Mouse (Mus musculus) testis, adult 2 months (tissue): ENCODE data around the gene Dclk2. TPM values are rescaled to one million over a fixed set of nuclear protein-coding genes. Genes with fewer than 3 reads are reported as not detected.

Source experiments
- H3K27ac ChIP-seq: fragments of 200-500 bp; 2 replicates; pipeline ENCODE4 v1.5.1; 2012; ENCODE audit warnings: low read depth, low read length; ENCODE audit not compliant: control insufficient read depth, insufficient read depth
- H3K27me3 ChIP-seq: fragments of 200-500 bp; 2 replicates; pipeline ENCODE4 v1.6.1; 2012; ENCODE audit warnings: mild to moderate bottlenecking, low read length, moderate library complexity; ENCODE audit not compliant: control insufficient read depth, insufficient read depth
- H3K36me3 ChIP-seq: fragments of 200-500 bp; 2 replicates; pipeline ENCODE4 v1.6.1; 2012; ENCODE audit warnings: mild to moderate bottlenecking, low read length; ENCODE audit not compliant: control insufficient read depth, insufficient read depth
- H3K4me1 ChIP-seq: fragments of 200-500 bp; 2 replicates; pipeline ENCODE4 v1.6.1; 2012; ENCODE audit warnings: low read length; ENCODE audit not compliant: control insufficient read depth, insufficient read depth
- H3K4me3 ChIP-seq: fragments of 200-500 bp; 2 replicates; pipeline ENCODE4 v1.5.1; 2012; ENCODE audit warnings: low read depth, mild to moderate bottlenecking, low read length, moderate library complexity, mixed read lengths; ENCODE audit not compliant: control insufficient read depth
- CTCF ChIP-seq: fragments of 200-500 bp; IDR thresholded peaks from 2 replicates; pipeline ENCODE4 v1.5.1; 2012; ENCODE audit warnings: low read depth, mild to moderate bottlenecking, inconsistent platforms, low read length, moderate library complexity; ENCODE audit not compliant: control insufficient read depth, insufficient read depth, insufficient replicate concordance
- POLR2A ChIP-seq: fragments of 200-500 bp; IDR thresholded peaks from 2 replicates; pipeline ENCODE4 v1.6.1; 2012; ENCODE audit warnings: low read depth, mild to moderate bottlenecking, inconsistent platforms, low read length, moderate library complexity; ENCODE audit not compliant: control insufficient read depth
- polyA plus RNA-seq: library from polyadenylated mRNA; depleted of rRNA; stranded (reverse); fragments of >200 nt; gene quantifications from 2 replicates; pipeline ENCODE4 v1.2.3, GENCODE M21; 2012

The Dclk2 gene
- polyA plus RNA-seq, 1 experiment = 1.3 TPM

GRCm38 (mm10) chr3:86917048-86917447 lies 3.6 kb downstream of the Dclk2 start:
- H3K27ac ChIP-seq = no peak overlapping the region
- peaks cover 7% of the 10 kb centered on the region for H3K4me1 ChIP-seq
- no peaks in the 10 kb centered on the region for H3K36me3 ChIP-seq
- H3K27me3 ChIP-seq = no peaks in the 10 kb centered on the region
- TF ChIP-seq CTCF (no peak), POLR2A (no peak)
- no peak overlapping the region for H3K4me3 ChIP-seq

- no peaks in the 10 kb centered on the region for H3K36me3 ChIP-seq
- TF ChIP-seq POLR2A = no peak
- no peak for TF ChIP-seq CTCF
- peaks cover 7% of the 10 kb centered on the region for H3K4me1 ChIP-seq
- H3K27me3 ChIP-seq = no peaks in the 10 kb centered on the region
- no peak overlapping the region for H3K27ac ChIP-seq
- H3K4me3 ChIP-seq = no peak overlapping the region
Measured at GRCm38 (mm10) chr3:86916626-86917025, 4.0 kb downstream of the Dclk2 start.

- no peak overlapping the region for H3K27ac ChIP-seq
- H3K4me1 ChIP-seq = peaks cover 7% of the 10 kb centered on the region
- no peaks in the 10 kb centered on the region for H3K27me3 ChIP-seq
- TF ChIP-seq CTCF (no peak), POLR2A (no peak)
- H3K4me3 ChIP-seq = no peak overlapping the region
- no peaks in the 10 kb centered on the region for H3K36me3 ChIP-seq
Measured at GRCm38 (mm10) chr3:86915291-86915690, 5.4 kb downstream of the Dclk2 start.

GRCm38 (mm10) chr3:86914316-86914715 lies 6.3 kb downstream of the Dclk2 start:
- no peak for TF ChIP-seq CTCF
- TF ChIP-seq POLR2A = no peak
- Histone ChIP-seq H3K36me3 (no peaks in the 10 kb centered on the region), H3K4me1 (no peaks in the 10 kb centered on the region; the same call in 1 of the 2 replicates), H3K27me3 (no peaks in the 10 kb centered on the region), H3K4me3 (no peak overlapping the region), H3K27ac (no peak overlapping the region)

- no peaks in the 10 kb centered on the region for H3K27me3 ChIP-seq
- no peak for TF ChIP-seq POLR2A
- TF ChIP-seq CTCF = no peak
- H3K4me1 ChIP-seq = no peaks in the 10 kb centered on the region
- no peaks in the 10 kb centered on the region for H3K36me3 ChIP-seq
- no peak overlapping the region for H3K4me3 ChIP-seq
- H3K27ac ChIP-seq = no peak overlapping the region
Measured at GRCm38 (mm10) chr3:86898366-86898765, 22.3 kb downstream of the Dclk2 start.

GRCm38 (mm10) chr3:86897551-86897950 lies 23.1 kb downstream of the Dclk2 start:
- Histone ChIP-seq H3K4me3 (no peak overlapping the region), H3K4me1 (no peaks in the 10 kb centered on the region), H3K36me3 (no peaks in the 10 kb centered on the region), H3K27me3 (no peaks in the 10 kb centered on the region), H3K27ac (no peak overlapping the region)
- TF ChIP-seq POLR2A (no peak), CTCF (no peak)

- no peak overlapping the region for H3K4me3 ChIP-seq
- no peaks in the 10 kb centered on the region for H3K27me3 ChIP-seq
- TF ChIP-seq CTCF (no peak), POLR2A (no peak)
- H3K36me3 ChIP-seq = no peaks in the 10 kb centered on the region
- no peaks in the 10 kb centered on the region for H3K4me1 ChIP-seq
- H3K27ac ChIP-seq = no peak overlapping the region
Measured at GRCm38 (mm10) chr3:86897066-86897465, 23.6 kb downstream of the Dclk2 start.

GRCm38 (mm10) chr3:86894491-86894890 lies 26.2 kb downstream of the Dclk2 start:
- no peaks in the 10 kb centered on the region for H3K36me3 ChIP-seq
- TF ChIP-seq CTCF = no peak
- no peaks in the 10 kb centered on the region for H3K4me1 ChIP-seq
- H3K4me3 ChIP-seq = no peak overlapping the region
- H3K27me3 ChIP-seq = no peaks in the 10 kb centered on the region
- no peak overlapping the region for H3K27ac ChIP-seq
